Mouse (Mus musculus) heart, postnatal 4 days (tissue): ENCODE measurements at regions not wholly inside any gene's neighbourhood (a gene's known extent, or its start where the extent isn't known, plus 50 kb on each side); places are given as distances from the start of the nearest gene placed in this dataset.

ENCODE experiments used
- DNase-seq: peaks from one replicate; pipeline ENCODE4 v3.0.0; 2021

GRCm38 (mm10) chrX:129272135-129272534 is 477.4 kb upstream of the Diaph2 start:
- DNase-seq = no peak

DNA sequence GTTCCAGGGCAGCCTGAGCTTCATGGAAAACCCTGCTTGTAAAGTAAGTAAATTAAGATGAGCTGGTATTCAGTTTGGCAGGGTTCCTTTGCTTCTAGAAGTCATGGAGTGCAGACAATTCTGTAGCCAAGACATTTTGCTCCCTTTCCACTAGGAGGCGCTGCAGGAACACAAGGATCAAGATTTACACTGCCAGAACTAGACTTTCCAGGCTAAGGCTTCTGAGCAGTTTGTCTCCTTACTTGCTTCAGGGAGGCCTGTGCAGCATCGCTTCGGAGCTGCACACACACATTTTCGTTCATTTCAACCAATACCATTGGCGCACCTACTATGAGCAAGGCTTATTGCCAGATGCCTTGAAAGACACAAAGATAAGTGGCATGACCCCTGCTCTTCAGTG is 445.6 kb upstream of the Diaph2 start:
- peak; percentile 57 for DNase-seq

GRCm38 (mm10) chrX:129309380-129309779 is 440.2 kb upstream of the Diaph2 start:
- DNase-seq = no peak

DNA sequence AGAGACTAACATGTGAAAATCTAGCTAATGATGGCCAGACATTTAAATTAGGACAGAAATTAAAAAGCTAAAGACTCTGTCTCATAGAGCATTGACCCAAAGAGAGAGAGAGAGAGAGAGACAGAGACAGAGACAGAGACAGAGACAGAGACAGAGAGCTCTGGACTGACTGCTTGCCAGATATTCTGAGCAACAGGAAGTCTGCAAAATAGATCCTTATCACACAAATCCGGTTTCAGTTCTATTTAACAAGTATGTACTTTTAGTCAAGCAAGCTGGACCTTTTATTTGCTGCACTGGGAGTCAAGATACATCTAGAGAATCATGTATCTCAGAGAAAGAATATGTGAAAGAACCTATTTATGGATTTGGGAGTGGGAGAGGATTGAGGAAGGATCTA is 420.1 kb upstream of the Diaph2 start:
- no peak for DNase-seq

- DNase-seq = no peak
Measured at GRCm38 (mm10) chrX:129332810-129333209, 416.7 kb upstream of the Diaph2 start.
